Mouse (Mus musculus) layer of hippocampus, postnatal 10 days (tissue): ENCODE measurements around the gene Thumpd2. TPM values are rescaled to one million over a fixed set of nuclear protein-coding genes. Genes with fewer than 3 reads are reported as not detected.

Experiments
- DNase-seq, 2 experiments: peaks; one replicate each; pipeline ENCODE4 v3.0.0; 2021; ENCODE audit warnings: low spot score in 2 of 2
- total RNA-seq, 2 experiments: library from RNA; stranded (reverse); gene quantifications; 2 replicates each; pipeline ENCODE4 v1.2.3; 2021

Thumpd2 gene
- total RNA-seq, 2 experiments from 2014 or later = 5.7 to 6.1 TPM

DNA sequence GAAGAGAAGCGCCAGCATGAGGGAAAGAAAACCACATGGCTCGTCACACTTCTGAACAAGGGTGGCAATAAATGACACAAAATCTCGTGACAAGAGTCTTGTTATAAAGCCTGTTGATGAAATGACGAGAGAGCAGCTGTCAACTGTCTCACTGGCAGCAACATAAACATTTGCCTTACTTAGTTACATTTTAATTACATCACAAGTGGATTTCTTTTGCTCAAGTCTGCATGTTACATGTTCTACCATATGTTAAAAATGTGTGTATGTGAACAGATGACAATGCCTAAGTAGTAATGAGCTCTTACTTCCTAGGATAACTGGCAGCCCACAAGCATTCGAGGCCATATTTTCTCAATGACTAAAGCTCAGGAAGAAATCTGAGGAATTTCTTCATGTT, 29.5 kb downstream of the Thumpd2 start:
- DNase-seq = no peak

DNA sequence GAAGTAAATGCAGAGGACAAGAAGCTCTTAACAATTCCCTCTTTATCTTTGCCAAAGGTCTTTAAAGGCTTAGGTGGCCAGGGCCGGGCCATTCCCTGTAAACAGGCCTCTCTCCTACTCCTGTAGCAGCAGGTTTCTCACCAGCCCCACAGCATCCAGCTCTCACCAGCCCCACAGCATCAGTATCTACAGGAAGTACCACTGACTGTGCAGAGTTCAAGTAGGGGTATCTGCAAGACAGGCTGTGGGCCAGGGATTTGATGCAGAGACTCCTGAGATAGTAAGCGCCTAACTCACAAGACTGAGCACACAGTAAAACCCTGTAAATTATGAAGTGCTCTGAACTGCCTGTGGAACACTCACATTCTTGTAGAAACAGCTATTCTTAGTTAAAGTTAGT, 31.9 kb downstream of the Thumpd2 start:
- DNase-seq = no peak

DNA sequence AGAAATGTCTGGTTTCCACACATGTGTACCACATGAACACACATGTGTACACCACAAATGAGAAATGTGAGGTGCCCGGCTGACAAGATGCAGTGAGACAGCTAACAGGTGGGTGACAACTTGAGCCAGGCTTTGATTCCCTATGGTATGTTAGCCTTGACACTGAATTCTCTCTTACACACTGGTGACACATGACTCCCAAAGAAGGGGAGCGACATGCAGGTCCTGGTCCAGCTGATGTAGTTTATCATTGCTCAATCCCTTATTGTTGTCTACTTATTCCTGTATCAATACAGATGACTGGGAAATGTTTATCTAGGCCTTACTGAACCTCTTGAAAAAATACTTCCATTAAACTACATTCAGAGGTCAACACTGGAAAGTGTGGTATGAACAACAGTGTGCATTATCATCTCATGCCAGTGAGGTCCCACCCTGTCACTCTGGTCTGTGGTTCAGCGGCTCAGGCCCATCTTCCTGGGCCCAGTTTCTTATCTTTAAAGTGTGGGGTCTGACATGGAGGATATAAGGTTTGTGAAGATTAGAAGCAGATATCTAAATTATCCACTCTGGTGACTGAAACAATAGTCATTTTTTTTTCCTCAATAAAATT, 32.9 kb downstream of the Thumpd2 start:
- DNase-seq = no peak

DNA sequence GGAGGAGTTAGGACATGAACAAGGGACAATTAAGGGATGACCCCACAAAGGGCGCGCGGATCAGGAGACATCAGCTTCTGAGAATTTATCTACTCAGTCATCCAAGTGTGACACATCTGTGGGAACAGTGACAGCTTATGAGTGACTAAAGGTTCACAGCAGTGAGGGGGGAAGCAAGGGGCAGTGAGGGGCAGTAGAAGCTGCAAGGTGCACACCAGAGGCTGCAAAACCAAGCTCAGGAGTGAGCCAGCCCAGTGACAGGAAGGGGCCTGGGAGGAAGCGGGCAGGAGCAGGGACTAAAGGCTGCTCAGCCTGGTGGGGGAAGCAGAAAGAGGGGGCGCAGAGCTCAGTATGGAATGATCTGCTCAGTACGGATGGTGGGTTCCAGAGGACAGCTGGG, 37.6 kb downstream of the Thumpd2 start:
- DNase-seq = no peak

DNA sequence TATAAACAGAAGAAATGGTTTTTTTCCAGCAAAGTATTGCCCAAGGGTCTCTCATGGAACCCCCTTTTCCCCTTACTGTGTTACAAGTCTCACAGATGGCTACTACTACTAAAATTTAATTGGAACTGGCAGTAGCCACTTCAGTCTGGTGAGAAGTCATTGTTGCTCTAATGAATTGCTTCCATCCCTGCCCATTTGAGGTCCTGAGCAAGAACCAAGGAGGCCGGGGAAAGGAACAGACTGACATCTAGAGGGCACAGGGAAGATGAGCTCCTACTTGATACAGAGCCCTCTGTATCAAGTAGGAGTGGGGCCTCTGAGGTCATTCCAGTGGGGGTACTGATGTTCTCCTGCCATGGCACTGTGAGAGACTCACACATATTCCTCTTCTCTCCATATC, 47.8 kb downstream of the Thumpd2 start:
- no peak for DNase-seq

DNA sequence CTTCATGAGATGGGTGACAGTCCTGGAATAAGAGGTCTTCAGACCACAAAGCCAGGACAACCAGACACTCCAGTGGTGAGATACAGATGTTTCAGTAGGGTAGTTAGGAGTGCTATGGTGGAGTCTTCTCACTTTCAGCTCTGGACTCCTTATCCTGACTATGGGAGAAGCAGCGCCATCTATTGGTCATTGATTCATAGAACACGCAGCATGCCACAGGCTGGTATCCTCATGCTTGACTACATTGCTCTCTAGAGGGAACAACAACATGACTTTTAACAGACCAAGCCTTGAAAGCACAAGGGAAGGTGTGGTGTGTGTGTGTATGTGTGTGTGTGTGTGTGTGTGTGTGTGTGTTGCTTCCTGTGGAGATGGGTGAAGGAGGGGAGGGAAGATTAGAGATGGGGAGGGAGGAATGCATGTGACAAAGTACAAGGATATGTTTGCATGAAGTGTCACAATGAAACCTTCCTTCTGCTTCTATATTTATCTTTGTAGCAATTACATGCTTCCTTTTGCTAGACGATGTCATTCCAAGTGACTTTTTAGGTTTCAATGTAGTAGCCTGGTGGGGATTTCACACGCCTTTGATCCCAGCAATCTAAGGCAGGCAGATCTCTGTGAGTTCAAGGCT, 49.0 kb downstream of the Thumpd2 start:
- peak; percentile 52 to 62 for DNase-seq

DNA sequence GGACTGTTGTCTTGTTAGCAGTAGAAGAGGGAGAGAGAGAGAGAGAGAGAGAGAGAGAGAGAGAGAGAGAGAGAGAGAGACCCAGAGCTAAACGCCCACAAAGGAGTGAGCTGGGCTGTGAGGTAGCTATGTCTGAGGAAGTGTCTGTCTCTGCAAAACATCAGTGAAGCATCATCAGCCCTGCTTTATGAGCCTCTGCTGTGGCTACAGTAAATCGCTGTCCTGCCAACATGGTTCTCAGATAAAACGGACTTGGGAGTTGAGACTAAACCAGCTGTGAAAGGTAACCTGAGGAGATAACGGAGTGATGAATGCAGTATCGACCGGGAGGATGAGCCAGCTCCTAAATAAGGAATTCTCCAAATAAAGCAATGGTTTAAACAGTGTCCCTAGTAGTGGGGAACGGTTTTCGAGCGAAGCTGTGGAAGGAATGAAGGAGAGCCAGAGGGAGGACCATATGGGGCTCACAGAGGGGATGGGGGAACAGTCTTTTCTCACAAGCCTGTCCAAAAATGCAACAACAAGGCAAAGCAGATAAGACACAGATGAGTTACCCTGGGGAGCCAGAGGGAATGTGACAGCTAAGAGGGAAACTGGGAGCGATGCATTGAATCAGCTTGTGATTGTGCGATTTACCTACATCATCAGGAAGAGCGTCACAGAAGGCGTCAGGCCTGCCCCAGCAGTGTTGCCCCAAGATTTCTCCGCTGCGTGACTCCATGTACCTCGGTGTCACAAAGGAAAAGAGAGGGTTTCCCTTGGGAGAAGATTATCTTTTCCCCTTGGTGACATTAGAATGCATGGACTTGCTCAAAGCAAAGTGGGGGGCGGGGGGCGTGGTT, 53.8 kb downstream of the Thumpd2 start:
- DNase-seq = peak in 1 of 2 experiments; percentile 35

DNA sequence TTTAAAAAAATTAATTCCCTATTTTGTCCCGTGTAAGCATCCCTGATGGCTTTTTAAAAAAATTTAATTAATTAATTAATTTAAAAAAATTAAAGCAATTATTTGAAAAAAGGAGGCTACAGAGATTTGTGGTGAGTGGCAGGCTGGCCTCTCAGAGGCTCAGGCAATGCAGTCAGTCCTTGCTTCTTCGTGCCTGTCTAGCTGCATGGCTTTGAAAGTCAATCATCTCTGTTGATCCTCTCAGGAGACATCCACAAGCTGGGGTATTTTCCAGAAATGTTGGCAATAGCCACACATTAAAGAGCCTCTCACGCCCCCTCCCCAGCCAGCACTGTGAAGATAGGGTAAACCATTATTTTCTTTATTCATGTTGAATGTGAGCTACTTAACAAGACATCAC, 54.7 kb downstream of the Thumpd2 start:
- no peak for DNase-seq

DNA sequence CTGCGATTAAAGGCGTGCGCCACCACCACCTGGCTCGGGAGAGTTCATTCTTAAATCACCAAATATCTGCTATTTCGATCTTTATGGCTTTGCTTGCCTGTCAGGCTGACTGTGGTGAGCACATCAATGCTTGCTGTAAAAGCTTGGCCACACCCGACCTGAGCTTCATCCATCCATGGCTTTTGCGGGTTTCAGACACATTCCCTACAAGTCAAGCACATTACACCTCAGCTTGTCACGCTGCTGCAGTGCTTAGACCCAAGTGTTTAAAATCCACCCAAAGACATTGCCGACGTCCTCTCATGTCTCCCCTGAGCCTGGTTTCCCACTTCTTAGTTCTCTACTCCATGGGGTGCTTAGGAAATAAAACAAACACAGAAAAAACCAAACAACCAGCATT, 55.8 kb downstream of the Thumpd2 start:
- DNase-seq = no peak

DNA sequence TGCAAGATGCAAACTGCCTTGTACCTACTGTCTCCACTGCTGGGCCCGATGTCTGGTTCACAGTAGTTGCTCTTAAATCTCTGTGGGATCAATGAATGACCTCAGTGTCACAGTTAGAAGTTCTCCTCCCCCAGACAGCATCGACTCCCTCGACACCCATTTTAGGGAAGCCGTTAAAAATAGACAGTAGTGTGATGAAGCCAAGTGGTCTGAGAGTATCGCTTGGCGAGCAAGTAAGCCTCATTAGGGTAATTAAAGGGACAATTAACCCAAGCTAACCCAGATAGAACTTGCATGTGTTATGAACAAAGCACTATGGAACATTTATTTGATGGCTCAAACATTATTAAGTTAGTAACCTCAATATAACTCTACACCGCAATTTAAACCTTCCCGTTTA, 59.6 kb downstream of the Thumpd2 start:
- no peak for DNase-seq

DNA sequence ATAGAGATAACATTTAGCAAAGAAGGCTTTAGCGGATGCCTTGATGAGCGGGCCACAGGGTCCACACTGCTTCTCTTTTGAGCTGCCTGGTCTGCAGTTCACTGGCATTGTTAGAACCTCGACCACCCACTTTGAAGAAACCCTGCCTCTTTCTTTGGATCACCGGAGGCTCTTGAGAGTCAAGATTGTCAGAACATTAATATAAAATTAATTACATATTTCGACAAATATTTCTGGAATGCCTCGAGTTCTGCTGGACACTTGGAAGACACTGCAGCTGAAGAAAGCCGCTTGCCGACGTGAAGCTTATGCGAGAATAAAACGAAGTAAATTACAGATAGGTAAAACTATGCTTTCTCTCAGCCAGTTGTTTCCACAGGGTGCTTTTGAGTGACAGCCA, 60.4 kb downstream of the Thumpd2 start:
- DNase-seq = no peak

DNA sequence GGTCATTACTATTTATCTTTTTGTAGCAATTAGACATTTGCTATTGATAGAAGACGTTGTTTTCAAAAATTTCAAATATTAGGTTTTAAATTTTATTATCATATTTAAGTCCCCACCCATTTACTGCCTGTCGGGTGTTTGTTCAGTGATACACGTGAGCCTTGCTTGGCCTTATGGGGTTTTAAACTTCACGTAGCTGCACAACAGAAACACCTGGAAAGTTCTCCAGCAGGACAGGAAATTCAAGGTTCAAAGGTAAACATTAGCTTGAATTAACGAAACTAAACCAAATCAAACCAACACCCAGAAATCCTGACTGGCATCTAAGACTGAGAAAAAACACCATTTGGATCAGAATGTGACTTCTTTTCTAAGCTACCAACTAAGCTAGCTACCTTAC, 62.8 kb downstream of the Thumpd2 start:
- no peak for DNase-seq

DNA sequence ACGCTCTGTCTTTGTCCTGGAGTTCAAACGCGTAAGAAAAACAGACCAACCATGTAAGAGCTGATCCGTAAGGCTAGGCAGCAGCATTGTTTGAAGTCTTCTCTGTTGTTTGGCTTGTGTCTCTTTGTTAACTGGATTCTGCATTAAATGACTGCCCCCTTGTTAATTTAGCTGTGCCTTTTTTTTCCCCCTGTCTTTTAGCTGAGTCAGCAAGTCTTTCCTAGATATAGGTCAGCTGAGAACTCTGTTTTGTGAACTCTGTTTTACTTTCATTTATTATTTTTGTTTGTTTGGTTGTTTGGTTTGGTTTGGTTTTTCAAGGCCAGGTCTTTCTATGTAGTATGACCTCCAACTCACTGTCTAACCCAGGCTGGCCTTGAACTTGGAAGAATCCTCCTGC, 63.2 kb downstream of the Thumpd2 start:
- no peak for DNase-seq

DNA sequence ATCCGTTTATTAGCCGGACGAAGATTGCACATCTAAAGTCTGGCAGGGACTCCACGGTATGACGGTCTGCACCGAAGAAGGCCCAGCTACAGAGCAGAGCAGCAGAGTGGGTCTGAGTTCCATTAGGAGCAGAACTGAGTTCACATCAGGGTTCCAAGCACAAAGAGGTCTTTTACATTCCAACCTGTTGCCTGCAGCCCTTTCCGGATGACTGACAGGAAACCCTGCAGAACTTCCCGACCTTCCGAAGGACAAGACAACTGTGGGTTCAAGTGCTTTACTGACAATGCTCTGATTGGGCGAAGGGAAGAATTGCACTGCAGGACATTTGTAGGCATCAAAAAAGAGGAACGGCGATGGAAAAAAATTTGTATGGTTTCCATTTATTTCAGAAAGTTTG, 63.9 kb downstream of the Thumpd2 start:
- DNase-seq = no peak

DNA sequence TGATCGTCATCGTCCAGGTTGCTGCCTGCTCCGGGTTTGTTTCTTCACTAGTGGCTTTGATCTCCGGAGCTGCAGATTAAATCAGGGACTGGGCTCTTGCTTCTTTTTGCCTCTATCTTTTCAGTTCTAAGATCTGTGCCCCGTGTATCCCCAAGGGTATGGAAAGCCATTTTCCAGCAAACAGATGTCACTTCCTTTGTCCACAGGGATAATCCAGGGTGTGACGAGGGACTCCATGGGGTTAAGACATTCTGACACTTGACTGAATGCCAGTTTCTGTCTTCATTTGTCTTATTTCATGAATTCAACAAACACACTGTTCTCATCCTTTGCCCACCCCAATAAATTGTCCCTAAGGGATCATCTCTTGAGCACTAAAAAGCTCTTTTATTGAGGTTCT, 65.9 kb downstream of the Thumpd2 start:
- DNase-seq = no peak

DNA sequence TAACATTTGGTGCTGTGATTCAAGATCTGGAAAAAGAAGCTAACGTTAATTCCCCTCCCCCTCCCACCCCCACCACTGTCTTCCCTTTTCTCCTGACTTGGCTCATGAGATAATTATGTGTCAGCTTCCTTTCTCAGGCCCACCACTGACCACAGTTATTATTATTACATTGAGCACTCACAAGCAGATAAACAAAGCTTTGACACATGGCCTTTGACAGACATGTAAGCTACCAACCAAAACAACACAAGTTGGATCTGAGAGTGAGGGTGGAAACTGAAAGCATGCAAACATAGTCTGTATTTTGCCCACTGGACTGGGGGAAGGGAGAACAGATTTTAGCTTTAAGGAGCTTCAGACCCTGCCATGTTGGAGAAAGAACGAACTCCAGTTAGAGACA, 67.7 kb downstream of the Thumpd2 start:
- no peak for DNase-seq

DNA sequence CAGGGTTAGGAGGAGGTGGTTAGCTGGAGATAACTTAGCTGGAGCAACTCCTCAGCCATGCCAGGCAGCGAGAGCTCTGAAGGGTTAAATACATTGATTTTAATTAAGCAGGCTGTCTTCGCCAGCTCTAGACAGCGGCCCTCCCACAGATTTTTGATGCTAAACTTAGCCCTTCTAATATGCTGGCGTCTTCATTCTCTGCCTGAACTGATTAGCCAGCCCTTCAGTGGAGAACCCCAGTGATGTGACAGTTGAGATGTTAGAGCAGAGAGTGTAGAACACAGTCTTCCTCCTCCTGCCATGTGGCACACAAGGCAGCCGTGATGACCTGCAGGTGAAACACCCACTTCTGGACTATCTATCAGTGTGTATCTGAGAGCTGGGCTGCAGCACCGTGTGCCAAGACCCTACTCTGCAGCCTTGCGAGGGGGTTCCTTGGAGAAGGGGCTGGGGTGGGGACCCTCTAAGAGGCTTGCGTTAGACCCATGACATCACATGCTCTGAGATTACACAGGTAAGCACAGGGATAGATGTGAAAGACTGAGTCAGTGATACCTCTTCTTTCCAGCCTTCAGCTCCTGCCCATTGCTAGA, 73.3 kb downstream of the Thumpd2 start:
- DNase-seq = no peak

DNA sequence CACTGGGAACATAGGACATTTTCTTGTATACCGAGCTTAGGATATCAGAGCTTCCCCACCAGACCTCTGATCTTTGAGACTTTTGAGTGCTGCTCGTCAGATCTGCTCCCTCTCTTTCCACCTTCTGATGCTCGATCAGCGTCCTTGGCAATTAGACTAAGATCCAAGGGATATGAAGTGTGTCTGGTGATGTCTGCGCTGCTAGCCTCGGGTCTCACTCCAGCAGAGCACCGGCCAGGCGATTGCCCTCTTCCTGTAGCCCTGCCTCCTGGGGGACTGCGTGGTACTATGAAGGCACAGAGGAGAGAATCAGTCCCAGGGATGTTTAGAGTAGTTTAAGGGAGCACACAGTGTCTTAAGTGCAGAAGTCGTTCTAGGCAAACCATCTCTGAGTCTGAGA, 81.9 kb downstream of the Thumpd2 start:
- no peak for DNase-seq

DNA sequence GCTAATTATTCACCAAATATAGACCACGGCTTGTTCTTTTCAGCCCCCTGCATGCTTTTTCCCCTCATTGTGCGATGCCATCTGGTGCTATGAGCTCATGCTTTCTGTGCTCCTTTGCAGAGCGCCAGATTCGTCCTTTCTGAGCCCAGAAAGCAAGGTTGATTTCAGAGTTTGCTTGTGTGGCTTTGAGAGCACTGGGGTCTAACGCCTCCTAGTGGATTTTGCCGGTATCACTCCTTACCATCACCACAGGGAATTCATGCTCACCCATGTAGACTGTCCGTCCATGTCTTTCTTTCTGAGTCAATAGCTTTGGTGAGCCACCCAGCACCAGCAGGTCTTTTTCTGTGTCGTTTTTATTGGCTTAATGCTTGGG, 82.5 kb downstream of the Thumpd2 start:
- DNase-seq = peak; percentile 92 to 94

DNA sequence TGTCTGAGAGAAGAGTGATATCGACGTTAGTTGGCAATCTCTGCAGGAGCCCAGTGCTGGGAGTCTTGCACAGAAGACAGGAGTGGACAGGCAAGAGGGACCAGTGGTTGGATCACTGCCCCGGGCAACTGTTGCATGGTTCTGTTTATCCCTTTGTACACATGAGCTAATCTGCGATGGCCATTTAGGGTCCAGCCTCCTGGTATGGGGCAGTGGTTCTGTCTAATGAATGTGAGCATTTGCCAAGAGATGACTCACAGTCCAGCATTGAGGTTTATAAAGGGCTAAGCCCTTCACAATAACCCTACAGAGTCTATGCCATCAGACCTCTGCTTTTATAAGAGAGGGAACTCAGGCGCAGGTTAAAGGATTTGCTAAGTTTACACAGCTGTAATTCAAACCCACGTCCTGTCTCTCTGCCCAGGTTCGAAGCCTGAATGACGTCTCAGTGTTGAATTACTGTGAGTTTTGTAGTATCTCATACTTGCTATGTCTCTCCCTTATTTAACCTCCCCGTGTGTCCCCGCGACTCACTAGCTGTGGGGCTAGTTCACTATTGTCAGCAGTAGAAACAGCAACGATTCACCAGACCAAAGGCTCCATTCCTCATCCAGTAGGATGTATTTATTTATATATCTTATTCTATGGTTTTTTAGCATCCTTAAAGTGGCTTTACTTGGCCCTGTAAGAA, 83.0 kb downstream of the Thumpd2 start:
- peak; percentile 36 to 41 for DNase-seq

DNA sequence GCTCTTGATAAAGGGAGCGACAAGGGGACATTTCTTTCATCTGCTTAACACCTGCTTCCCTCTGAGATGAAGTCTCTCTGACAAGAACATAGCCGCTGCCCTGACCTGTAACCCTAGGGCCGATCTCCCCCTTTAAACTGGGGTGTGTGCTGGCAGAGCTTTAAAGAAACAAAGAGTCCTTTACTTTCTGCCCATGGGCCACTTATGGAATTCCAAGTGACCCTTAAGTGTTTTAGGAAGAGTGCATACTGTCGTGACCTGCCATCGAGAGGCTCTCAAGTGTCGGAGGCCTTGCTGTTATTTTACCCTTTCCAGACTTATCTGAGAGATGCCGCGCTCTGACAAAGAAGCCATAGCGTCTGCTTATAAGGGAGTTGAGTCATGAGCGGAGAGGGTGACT, 84.8 kb downstream of the Thumpd2 start:
- DNase-seq = no peak

DNA sequence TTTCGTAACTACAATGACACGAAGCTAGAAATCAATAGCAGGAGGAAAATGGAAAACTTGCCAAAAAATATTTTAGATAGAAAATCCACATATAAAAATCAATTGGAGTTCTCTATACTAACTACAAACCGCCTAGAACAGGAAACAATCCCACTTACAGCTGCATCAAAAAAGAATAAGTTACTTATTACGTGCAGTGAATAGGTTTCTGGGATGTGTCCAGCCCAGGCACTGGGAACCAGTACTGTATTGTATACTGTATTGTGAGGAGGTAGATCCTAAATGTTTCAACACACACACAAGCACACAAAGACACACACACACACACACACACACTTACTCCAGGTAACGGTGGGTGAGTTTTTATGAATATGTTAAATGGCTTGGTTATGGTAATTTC, 87.6 kb downstream of the Thumpd2 start:
- no peak for DNase-seq
